Mouse (Mus musculus) kidney, adult 11 months (tissue): ENCODE data around the gene Hoxa9.

ENCODE experiments used
- DNase-seq: peaks from one replicate; pipeline ENCODE4 v3.0.0; 2022

Hoxa9 gene

DNA sequence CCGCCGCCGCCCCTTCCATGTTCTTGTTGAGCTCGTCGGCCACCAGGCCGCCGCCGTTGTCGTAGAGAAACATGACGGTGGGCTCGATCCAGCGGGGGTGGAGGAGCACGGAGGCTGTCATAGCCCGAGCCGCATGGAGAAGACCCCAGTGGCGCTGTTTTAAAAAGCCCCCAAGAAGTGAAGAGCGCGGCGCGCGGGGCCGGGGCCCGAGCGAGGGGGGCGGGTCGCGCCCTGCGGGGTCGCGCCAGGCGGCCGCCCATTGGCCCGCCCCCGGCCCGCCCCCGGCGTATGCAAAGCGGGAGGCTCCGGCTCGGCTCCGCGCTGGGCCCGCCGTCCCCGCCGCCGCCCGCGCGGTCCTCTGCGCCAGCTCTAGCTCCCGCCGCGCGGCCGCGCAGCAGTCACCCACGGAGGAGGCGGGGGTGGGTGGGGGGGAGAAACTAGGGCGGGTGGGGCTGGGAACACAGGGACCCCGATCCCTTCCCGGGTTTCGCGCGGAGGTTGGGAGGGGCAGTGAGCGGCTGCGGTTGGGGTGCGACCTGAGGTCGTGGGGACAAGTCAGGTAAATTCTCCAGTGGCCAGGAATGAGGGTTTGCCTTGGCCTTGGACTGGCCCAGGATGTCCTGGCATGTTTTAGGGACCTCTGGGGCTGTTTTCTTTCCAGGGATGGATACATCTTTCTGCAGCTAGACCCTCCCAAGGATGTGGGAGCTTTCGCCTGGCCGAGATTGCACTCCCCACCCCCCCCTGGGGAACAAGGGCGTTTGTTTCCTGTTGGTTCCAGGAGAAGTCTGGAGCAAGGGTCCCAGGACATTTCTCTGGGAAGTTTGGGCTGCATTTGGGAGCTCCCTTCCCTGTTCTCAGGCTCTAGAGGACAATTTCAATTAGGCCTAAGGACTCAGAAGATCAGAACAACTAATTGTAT lies 30.0 kb upstream of the Hoxa9 start, which contains the start of gene Hoxa13:
TSS of gene Hoxa13 (minus strand) at position 227 of the 922 bp plus-strand sequence.
- no peak for DNase-seq

DNA sequence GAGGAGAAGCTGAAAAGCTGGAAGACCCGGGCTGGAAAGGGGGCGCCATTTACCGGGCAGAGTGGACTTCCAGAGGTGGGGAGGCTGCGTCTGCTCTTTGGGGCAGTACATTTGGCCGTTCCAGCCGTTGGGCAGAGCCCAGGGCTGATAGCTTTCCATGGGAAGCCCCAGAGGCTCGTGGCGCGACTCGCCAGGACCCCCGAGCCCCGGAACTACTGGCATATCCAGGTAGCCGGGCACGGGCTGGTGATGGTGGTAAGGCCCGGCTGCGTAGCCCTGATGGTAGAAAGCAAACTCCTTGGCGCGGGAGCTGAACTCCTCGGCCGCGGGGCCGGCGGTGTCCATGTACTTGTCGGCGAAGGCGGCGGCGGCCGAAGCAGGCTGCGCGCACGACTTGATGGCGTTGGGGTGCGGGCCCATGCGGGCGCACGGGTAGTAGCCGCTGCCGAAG lies 28.9 kb upstream of the Hoxa9 start:
- DNase-seq, result no peak

DNA sequence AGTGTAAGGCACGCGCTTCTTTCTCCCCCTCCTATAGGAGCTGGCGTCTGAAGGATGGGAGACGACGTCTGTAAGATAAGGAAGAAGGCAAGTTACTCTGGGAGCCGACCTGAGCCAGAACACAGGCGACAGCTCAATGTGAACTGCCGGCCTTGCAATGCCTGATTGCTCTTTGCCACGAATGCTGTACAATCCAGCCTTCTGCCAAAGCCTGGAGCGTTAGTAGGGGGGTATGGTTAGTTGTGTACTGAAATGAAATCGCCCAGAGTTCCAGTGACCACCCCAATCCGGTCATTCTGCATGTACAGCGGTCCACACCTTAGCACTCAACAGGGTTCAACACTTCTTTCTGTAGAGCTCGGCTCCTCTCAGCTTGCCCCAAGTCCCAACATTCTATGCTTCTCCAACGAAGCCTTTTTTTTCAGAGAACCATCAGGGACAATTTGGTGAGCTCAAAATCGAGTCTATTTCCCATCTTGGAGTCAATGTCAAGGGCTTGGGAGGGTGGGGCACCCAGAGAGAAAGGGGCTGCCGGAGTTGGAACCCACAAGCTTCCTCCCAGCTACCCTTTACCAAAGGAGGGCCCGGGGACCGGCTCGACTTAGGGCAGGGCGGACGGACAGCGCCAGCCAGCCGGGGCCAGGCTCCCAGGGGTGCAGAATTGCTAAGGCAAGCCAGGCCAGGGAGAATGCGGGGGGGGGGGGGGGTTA lies 28.3 kb upstream of the Hoxa9 start:
- no peak for DNase-seq

DNA sequence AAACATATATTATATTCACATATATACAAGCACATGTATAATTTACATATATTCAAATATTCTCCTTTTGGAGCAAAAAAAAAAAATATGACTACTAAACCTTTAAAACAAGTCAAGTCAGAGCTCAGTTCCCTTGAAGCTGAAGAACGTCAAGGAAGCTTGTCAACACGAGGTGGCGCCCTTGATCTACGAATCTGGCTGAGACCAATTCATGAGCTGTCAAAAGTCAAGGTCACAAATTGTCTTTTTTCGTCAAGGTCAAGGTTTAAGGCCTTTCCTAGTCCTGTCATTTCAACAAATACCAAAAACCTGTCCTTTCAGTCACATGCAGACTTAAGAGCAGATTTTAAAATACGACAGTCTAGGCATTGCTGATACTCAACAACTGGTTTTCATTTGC lies 26.1 kb upstream of the Hoxa9 start:
- DNase-seq, result peak; percentile 69

DNA sequence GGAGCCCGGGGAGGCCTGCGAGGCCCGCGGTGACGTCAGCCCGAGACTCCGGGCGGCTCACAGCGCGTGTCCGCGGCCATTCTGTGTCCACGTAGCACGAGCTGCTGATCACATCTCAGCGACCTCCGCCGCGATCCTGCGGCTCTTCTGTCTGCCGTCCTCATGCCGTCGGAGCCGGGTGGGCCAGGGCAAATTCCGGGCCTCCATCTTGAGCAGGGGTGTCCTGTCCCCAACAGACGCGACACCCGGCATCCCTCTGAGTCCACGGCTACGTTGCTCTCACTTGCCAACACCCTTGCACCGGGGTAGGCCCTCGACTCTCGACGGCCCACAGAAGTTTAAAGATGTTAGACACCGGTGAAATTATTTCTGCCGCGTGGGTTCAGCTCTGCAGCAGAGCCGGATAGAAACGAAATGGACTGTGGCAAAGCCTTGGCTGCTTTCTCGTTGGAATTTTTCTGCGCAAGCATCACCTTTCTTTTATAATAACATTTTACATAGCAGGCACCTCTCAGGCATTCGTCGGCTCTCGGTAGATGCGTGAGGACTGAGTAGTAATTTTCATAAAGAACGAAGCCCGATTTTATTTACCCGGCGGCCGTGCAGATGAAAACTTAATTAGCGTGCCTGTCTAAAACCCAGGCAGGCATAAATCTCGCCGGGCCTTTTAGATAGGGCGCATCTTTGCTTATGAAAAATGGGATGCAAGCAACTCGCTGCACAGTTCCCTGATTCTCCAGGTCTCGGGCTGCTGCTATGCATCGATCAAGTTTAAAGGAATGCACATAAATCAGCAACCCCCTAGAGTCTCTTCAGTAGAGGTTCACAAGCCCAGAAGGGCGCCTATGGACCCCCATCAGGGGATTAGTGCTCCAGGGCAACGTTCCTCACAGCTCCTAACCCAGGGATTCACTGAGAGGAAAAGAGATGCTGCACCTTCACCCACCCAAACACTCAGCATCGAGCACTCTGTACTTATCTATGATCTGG lies 22.9 kb upstream of the Hoxa9 start:
- DNase-seq, result no peak

DNA sequence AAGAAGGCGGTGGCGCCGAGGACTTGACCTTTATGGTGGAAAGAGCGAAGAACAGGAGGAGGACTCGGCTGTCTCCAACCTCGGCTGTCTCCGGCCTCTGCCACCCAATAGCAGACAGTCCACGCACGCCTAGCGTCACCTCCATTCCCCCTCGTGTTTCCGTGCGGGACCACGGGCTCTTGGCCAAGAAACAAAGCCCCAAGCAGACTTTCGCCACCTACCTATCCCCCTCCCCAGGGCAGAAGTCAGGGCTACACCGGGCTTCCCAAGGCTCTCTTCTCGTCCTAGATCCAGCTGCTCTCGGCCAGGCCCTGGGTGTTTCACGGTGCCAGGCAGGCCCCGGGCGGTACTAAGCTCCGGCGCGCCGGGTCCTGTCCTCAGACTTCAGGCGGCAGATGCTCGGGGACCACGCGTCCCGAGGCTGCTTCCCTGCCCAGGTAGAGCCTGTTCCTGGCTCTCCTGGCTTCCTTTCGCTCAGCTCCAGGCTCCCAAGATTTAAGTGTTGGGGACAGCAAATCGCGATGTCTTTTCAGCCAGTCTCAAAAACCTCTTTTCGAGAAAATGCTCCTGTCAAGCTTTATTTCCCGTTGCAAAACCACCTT lies 22.0 kb upstream of the Hoxa9 start:
- DNase-seq, result no peak

DNA sequence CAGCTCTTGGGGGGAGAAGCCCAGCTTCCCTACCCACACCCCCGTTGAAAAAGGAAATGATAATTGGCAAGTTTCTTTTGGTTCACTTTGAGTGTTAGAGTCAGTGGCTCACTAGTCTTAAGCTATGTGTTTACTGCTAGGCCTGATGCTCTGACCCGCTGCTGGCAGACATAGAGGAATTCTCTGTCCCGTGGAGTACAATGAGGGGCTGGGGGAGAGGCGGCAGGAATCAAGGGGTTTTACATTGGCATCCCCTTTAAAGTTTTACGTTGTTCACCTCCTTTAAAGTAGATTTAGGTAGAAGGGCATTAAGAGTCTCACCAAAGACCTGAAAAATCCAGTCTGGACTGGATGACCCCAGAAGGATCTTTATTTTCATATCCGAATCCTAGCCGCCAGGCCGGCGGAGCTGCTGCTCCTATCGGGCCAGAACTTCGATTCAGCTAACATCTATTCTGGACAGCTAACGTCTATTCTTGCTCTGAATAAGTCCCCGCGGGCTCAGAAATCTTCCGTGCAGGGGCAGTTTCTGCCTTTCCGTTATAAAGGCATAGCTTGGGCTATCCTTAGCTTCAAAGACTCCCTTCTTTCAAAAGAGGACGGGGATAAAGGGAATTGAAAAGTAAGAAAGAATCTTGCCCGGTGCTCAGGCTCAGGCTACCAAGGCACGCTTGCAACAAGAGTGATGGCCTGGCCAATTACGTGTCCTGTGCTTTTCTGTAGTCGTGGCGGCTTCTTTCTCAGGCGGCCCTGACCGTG lies 21.3 kb upstream of the Hoxa9 start:
- DNase-seq, result no peak

DNA sequence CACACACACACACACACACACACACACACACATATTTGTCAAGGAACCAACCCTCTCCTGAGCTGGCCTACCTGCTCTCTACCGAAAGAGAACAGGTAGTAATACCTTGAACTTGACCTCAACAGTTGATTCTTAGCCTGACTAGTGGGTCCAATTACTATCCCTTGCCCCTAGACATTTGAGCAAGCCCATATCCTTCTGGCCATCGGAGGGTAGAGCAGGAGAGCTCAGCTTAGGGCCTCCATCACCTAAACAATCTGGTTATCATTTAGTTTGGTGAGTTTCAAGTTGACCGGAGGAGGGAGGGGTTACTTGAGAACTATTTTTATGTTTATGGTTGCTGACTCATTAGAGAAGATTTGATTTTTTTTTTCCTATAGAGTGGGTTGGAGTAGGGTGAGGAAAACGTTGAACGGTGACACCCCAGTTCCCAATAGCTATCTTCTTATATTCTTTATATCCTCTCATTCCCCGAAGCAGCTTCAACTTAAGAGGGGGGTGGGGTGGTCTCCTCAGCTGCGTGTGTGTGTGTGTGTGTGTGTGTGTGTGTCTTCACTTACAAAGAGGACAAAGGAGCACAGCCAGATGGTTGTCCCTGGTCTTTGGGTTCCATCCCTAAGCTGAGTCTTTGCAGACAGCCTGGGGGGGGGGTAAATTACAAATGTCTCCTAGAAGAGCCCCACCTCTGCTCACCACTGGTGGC lies 20.4 kb upstream of the Hoxa9 start:
- DNase-seq, result no peak

DNA sequence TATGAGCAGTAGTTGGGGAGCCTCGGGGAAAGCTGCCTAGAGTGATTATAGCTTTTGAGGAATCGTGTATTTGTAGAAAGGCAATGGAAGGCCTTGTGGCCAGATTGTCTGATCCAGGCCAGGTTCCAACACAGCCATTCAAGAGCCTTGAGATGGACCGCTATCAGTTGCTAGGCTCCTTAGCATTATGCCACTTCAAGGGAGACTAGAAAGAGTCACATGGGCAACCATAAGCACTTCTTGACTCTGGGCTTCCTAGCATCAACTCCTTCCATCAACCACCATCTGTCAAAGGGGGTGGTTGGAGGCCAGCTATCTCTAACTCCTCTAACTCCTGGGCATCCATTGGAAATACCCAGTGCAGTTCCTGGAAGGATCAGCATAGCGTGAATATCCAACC lies 18.9 kb upstream of the Hoxa9 start:
- no peak for DNase-seq

DNA sequence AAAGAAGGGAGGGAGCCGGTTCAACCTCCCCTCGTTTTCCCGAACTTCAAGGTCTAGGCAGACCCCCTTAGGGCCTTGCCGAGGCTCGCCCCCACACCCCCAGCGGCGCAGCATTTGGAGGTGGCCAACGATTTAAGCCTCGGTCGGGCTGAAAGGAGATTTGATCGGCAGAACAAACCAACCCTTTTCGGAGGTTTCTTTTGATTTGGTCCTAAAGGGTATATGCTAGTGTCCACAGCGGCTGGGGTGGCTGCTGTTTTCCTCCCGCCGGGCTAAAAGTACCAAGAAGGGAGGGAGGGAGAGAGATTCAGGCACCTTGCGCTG lies 18.5 kb upstream of the Hoxa9 start:
- no peak for DNase-seq

DNA sequence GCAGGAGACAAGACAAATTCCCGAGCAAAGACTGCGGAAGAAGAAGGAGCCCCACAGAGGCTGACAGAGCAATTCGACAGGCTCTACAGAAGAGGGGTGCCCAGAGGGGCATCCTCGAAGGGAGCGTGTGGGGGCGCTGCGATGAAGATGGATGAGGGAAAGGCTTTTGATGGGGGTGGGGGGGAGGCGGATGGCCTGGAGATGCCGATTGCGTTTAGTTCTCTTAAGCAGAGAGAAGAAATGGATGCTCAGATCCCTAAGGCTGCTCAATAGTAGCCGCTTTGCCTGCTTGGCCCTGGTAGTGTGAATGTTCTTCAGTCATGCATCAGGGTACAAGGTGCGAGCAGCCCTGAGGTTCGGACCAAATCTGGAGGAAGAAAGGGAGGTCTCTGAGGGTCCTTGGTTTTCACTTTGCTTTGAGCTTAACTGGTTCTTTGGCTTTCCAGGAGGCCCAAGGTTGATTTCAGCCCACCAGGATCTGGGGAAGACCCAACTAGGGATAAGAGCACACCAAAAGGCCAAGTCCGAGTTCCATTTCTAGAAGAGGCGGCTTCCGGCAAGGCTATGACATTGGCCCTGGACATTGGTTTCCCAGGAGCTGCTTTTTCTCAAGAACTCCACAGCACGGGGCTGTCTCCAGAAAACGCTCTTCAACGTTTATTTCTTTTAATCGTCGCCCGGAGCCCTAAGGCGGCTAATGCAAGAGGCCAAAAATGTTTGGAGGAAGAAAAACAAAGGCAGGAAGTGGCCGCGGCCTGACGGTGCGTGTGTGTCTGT lies 17.9 kb upstream of the Hoxa9 start:
- DNase-seq, result no peak

DNA sequence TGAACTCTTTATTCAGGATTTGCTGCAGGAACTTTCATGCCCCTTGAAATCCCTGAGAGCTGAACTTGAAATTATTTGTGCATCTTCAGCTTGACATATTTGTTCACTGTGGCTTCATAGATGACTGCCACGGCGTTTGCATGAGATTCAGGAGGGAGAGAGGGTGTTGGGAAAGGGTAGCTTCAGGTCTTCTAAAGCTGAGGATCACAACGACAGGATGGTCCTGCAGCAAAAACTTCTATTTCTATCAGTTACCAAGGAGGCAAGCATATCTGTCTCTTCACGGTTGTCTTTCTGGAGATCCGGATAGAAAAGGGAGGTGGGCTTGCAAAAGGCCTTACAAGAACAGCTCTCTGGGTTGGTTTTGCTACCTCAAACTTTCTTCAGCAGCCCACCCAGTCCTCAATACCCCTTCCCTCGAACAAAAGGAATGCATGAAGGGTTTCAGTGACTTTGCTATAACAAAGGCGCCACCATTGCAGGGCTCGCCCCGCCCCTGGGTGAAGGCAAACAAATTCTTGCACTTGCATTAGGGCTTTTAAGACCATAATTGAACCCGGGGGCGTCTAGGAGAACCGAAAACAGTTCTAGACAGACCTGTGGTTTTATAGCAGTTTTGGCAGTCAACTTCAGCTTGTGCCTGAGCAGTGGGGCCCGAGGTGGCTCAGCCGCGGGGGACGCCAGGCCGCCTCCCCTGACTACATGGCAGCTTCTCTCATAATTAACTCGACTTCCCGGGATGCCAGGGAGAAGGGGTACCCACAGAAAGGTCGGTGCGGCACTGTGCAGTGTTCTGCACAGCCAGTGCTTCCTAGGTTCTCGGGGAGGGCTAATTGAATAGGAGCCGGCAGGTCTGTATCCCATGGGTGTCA lies 17.1 kb upstream of the Hoxa9 start:
- DNase-seq, result no peak

DNA sequence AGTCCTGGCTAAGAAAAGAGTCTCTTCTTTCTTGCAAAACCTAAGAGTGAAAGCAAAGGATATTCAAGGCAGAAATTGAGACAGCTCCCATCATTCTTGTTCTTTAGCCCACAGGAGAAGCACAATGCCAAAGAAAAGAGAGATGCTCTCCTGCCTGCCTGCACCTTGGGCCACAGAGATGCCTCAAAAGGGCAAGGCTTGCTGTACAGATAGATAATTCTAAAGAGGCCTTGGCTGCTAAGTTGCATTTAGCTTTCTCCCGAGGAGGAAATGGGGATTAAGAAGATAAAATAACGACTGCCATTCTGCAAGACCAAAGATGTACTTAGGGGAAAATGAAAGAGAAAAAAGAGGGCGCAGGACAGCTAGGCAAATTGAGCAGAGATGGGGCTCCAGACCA lies 16.0 kb upstream of the Hoxa9 start:
- no peak for DNase-seq

DNA sequence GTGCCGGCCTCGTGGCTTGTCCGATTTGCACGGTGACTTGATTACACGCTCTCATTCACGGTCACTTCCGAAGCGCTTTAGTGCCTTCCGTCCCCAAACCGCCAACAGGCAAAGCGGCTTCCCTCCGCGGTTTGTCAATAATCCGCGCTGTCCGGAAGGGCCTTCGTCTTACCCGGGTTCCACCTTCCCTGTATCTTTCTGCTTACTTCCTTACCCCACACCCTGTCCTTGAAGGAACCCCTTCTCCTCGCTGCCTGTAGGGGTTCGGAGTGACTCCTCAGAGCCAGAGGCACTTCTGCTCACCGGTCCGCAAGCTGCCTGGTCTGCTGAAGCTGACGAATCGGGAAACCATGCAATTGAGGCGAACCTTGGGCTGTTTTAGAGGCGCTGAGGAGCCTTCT lies 15.5 kb upstream of the Hoxa9 start:
- DNase-seq, result no peak

DNA sequence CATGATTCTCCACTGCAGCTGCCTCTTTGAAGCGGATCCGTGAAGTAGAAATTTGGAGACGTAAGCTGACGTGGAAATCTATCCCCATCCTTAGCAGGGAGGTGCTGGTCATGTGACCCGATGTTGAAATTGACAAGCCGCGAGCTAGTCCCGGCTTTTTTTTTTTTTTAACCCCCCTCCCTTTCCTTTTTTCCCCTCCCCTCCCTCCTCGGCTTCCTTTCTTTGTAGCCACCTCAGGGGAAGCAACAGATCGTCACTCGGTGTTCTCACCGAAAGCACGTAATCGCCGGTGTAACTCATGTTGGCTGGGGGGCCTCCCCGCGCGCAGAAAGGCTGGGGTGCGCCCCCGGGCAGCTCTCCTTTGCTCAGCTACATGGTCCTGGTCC lies 14.9 kb upstream of the Hoxa9 start, which contains the start of gene Hoxa11:
TSS of gene Hoxa11 (minus strand) at position 54 of the 386 bp plus-strand sequence.
- no peak for DNase-seq

DNA sequence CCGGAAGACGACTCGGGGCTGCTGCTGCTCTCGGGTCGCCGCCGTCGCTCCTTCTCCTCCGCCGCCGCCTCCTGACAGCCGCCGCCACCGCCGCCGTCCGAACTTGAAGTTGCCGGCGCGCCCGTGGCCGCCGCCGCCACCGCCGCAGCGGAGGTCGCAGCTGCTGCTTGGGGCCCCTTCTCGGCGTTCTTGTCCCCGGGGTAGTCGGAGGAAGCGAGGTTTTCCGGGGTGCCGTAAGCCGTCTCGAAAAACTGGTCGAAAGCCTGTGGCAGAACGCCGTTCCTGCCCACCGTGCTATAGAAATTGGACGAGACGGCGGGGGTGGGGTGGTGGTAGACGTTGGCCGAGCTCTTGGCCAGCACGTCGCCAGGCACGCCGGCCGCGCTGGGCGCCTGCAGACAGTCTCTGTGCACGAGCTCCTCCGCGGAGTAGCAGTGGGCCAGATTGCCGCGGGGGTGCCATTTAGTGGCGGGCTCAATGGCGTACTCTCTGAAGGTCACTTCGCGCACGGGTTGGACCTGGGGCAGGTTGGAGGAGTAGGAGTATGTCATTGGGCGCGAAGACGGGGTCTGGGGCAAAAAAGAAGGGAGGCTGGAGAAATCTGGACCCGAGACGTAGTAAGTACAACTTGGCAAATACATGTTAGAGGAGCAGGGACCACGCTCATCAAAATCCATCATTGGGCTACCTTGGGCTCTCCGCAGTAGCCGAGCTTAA lies 14.3 kb upstream of the Hoxa9 start:
- DNase-seq, result no peak

DNA sequence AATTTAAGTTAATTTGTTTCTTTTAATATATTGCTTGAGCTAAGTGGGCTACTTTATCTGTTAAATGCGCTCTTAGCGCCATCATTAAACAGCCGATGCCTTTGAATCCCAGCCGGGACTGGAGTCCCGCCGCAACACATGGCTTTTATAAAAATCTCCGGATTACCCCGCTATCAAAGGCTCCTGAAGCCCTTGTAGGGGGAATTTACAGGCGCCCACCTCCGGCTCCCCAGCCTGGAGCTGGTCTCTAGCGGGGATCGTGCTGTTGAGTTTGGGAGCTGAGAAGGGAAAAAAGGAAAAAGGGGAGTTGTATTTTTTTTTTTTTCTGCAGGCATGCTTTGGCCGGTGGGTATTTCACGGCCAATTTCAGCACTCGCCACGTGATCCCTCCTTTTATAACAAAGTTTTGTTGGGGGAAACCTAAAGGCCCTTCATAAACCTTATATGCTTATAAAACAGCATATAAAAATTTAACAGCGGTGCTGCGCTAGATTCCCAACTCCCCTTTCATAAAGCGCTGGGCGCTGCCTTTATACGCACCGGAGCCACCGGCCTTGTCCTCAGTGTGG lies 13.7 kb upstream of the Hoxa9 start:
- DNase-seq, result no peak

DNA sequence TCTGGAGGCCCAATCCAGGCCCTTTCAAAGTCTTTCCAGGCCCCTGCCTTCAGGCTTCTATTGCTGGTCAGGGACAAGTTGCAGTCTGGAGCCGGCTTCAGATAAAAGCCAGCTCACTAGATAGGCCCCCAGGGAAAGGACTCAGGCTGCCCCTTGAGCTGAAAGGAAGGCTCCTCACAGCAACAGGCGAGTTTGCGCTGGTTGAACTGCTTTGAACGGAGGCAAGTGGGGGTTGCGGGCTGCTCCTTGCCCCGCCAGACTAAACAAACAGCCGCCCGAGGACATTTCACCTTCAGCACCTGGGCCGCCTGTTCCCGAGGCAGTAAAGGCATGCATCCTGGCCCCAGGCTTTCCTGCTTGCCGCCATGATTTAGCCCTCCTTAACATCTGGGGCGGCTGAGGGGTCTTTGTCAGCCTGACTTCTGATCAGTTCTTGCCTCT lies 12.8 kb upstream of the Hoxa9 start:
- no peak for DNase-seq
